Mouse (Mus musculus): ENCODE results near the gene Prss54.
A peak's percentile ranks its signal among the peaks of the same experiment; 100 is the strongest.

The Prss54 gene

DNA sequence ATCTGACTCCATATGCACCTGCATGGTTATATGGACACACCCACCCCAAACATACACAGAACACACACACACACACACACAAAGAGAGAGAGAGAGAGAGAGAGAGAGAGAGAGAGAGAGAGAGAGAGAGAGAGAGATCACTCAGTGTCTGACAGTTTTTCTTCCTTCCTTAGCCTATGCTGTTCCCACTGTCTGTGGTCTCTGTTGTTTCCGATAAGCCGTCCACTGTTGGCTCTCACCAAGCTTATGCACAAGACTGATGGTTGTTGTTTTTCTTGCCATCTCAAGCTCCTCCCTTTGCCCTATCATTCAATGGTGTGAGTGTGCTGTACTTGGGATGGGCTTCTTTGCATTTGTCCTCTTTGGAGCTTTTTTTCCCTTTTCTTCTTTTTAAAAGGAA, 20.2 kb downstream of the Prss54 start:
- DNase-seq (ENCODE audit: inconsistent age in 2 of 2, low spot score in 1 of 2): no peak

DNA sequence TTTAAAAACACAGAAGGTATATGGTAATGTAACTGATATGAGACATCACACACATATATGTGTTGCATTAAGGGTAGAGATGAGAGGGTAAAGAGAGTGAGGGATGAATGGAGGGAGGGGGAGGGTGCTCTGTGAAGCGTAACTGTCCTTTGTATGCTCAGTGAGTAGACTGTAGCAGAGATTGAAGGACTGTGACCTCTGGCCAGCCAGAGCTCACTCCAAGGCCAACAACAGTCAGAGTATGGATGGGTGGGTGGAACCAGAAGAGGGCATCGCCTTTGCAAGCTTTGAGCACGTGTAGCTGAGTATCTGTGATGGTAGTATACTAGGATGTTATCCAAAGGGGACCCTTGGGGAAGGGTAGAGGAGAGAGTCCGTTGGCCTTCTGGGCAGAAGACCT, 24.6 kb downstream of the Prss54 start:
- no peak for DNase-seq (ENCODE audit: inconsistent age in 2 of 2, low spot score in 1 of 2)

DNA sequence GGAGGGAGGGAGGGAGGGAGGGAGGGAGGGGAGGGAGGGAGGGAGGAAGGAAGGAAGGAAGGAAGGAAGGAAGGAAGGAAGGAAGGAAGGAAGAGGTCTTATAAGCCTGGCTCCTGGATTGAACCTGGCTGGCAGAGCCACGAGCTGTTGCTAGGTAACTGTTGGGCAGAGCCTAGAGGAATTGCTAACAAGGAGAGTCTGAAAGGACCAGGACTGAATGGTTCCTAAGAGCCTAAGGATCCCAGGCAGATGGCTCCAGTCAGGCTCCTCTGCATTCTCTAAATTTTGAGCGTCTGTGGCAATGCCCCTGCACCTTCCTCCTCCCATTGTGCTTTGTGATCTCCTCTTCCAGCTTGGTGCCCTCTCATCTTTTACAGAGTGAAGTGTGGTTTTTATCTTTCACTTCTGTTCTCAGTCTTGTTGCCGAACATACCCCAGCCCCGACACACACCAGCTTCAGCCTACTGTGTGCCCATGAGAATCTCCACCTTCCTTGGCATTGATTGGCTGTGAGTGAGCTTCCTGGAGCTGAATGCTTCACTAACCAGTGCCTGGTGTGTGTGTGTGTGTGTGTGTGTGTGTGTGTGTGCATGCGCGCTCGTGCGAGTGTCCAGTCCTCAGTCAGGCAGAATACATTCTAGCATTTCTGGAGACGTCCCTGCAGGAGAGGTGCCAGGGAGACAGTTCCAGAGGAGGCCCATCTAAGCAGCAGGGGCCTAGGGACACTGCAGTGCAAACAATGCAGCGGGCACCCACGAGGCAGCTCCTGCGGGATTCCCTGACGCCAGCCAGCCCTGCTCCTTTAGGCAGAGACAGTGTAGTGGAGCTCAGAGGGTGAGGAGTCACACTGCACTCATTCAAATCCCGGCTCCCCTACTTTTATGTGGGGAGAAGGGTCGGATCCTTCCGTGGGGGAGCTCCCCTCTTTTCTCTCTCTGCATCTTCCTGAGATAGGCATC, 26.0 kb downstream of the Prss54 start:
- no peak for DNase-seq (ENCODE audit: inconsistent age in 2 of 2, low spot score in 1 of 2)

DNA sequence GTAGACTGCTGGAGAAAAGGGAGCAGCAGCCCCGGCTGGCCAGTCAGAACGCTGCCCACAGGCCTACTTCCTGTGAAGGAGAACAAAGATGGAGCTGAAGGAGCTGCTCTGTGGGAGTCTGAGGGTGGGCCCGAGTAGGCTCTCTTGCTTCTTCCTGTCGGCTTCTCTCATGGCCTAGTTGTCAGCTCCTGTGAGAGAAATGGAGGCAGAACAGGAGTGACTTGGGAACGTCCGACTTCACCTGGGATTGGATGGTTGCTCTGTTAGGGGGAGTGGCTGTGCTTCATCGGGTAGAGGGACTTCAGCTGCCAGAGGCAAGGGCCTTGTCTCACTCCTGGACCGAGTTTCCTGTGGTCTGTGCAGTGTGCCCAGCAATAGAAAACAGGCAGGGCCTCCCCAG, 28.2 kb downstream of the Prss54 start:
- no peak for DNase-seq (ENCODE audit: inconsistent age in 2 of 2, low spot score in 1 of 2)

DNA sequence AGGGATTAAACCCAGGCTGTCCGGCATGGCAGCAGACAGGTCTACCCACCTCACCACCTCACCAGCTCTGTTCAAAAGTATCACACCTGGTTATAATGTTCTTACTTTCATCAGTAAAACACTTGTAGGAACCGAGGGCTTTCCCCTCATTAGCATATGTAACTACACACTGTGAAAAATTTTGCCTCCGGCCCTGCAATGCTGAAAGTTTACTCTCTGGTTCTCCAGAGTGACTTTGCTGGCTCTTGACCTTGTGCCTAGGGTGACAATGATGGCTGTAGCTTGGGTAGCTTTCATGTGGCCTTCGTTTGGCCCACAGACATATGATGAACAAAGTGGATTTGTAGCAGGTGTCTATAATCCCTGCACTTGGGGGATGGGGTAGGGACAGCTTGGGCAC, 29.2 kb downstream of the Prss54 start:
- no peak for DNase-seq (ENCODE audit: inconsistent age in 2 of 2, low spot score in 1 of 2)

DNA sequence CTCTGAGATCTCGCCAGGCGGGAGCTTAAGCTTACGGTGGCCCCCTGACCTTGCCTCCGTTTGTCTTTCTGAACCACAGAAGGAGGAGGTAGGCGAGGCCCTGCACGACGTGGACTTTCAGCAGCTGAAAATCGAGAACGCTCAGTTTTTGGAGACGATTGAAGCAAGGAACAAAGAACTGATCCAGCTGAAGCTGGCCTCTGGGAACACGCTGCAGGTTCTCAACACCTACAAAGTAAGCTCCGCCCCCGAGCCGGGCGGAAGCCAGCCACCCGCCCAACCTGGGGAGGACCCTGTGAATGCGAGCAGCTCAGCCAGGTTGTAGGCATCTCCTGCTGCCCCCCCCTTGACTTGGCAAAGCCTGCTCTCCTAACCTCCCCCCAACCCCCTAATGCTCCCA, 30.3 kb downstream of the Prss54 start:
- no peak for DNase-seq (ENCODE audit: inconsistent age in 2 of 2, low spot score in 1 of 2)

DNA sequence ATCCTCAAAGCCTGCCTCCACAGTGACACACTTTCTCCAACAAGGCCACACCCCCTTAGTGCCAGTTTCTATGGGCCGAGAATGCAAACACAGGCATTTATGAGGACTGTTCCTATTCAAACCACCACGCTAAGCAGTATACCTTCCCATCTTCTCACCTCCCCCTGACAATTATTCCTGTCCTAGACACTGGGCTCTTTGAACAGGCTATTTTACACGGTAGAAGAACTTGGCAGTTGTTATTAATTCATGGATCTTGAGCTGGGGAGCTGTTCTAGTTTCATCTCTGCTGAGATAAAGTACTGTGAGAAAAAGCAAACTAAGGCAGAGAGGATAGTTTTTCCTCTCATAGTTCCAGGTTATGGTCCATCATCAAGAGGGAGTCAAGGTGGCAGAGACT, 33.1 kb downstream of the Prss54 start:
- no peak for DNase-seq (ENCODE audit: inconsistent age in 2 of 2, low spot score in 1 of 2)

DNA sequence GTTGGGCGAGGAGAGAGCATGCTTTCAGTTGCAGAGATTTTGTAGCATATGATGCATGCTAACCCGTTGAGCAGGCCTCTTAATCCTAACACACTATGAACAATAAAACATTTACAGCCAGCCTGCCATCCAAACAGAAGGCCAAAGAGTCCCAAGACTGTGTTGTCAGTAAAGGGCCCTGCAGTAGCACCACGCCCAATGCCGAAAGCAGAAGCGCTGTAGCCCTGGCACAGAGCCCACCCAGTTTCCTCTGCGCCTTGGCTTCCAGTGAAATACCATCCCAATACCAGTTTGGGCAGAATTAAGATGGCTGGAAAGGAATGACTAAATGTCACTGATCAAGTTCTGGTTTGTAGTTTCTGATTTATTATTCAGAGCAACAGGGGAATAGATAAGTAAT, 33.9 kb downstream of the Prss54 start:
- no peak for DNase-seq (ENCODE audit: inconsistent age in 2 of 2, low spot score in 1 of 2)

DNA sequence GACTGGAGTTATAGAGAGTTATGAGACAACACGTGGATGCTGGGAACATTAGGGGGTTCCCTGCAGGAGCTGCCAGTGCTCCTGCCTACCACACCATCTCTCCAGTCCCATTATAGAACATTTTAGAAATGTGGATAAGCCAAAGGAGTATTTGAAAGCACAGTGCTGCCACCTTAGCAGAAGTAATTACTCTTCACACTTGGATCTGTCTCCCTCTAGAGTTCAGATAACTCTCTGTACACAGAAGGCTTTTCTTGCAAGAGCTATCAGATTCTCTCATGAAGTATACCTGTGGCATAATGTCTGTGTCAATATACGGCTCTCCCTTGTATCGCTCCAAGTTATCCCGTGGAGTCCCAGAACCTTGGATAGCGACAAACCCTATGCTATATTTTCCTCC, 36.7 kb downstream of the Prss54 start:
- no peak for DNase-seq (ENCODE audit: inconsistent age in 2 of 2, low spot score in 1 of 2)

DNA sequence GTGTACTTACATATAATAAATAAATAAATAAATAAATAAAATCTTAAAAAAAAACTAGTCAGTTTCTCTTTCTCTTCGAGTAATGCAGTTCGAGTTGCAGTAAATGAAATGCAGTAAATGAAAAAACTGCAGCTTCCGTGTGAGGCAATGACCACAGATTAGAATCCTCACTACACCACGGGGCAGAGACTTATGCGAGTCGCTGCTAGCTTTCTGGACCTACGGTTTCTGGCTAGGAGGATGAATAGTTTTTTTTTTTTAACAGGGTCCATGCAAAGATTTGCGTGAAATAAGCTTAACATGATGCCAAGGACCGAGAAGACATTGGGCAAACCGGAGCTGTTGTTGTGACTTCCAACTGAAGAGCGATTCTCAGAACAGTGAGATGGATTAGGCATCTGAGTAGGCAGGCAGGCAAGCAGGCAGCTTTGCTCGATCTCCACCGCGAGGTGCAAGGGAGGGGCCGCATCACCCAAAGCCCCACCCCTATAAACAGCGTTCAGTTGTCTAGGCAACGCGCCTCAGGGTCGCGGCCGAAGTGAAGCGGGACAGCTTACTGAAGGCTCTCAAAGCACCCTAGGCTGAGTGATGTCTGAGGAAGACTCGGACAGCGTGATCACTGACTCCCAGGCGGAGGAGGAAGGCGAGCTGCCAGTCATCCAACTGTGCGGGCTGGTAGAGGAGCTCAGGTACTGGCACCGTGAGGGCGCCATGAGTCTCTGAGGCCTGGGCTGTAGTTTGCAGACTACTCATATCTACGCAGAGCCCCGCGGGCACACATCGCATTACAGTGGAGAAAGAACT, 42.4 kb downstream of the Prss54 start, which contains the start of gene Ccdc113:
TSS of gene Ccdc113 (plus strand) at position 502 of the 804 bp plus-strand sequence.
- DNase-seq (ENCODE audit: inconsistent age in 2 of 2, low spot score in 1 of 2): peak; percentile 77 to 92

DNA sequence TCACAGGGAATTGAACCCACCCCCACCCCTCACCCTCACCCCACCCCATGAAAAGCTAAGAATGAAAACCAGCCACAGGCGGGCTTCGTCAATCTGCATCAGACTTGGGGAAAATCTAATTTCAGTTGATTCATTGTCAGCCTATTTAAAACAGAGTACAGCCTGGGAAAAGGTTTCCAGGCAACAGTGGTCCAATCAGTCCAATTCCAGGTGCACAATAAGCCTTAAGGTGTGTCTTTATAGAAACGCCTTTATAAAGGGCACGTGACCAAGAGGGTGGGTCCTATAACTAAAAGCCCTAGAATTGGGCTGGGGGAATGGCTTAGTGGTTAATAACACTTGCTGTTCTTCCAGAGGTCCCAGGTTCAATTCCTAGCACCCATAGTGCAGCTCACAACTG, 43.9 kb downstream of the Prss54 start:
- DNase-seq (ENCODE audit: inconsistent age in 2 of 2, low spot score in 1 of 2): no peak

DNA sequence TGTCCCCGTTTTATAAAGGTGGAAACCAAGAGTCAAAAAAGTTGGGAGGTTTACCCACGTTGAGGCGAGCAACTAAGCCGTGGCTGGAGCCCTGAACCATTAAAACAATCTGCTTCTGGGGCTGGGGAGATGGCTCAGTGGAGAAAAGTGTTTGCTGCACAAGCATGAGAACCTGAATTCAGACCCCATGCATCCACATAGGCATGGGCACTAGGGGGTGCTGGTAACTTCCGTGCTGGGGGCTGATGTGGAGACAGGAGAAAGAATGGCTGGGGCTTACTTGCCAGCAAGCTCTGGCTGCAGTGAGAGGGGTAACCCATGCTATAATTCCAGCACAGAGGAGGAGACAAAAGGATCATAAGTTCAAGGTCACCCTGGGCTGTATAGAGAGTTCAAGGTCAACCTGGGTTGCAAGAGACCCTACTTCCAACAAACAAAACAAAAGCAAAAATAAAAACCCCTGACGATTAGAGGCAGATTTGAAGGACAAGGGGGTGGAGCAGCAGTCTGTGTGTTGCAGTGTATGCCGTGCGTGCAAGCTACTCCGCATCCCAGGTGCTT, 47.3 kb downstream of the Prss54 start:
- DNase-seq (ENCODE audit: inconsistent age in 2 of 2, low spot score in 1 of 2): peak in 1 of 2 experiments; percentile 39

DNA sequence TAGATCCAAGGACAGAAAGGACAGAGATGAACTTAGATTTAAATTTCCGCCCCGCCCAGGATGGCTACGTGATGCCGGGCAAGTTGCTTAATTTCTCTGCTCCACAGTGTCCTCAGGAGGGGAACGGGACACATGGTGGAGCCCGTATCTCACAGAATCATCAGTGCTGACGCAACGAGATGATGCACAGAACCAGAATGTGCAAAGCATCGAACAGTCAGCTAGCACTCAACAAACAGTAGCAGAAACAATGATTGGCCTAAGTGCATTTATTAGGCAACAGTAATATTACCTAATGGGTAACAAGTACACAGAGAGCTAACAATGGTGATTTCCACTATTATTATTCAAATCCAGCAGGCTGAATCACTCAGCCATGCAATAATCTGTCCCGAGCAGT, 47.9 kb downstream of the Prss54 start:
- DNase-seq (ENCODE audit: inconsistent age in 2 of 2, low spot score in 1 of 2): no peak

DNA sequence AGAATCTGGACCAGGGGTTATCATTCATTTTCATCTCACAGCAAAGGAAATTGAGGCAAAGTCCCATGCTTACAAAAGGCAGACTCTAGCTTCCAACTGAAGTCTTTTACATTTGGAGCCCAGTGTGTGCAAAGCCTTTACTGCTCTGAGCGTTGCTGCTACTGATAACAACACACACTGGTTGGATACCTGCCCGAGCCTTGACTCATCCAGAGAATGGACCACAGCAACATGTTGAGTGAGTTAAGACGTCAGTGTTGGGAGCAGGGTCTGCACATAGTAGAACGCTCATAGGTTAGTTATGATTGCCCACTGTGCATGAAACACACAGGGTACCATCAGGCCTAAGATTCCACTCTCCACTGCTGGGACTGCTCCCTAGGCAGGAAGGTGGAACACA, 52.1 kb downstream of the Prss54 start:
- no peak for DNase-seq (ENCODE audit: inconsistent age in 2 of 2, low spot score in 1 of 2)

DNA sequence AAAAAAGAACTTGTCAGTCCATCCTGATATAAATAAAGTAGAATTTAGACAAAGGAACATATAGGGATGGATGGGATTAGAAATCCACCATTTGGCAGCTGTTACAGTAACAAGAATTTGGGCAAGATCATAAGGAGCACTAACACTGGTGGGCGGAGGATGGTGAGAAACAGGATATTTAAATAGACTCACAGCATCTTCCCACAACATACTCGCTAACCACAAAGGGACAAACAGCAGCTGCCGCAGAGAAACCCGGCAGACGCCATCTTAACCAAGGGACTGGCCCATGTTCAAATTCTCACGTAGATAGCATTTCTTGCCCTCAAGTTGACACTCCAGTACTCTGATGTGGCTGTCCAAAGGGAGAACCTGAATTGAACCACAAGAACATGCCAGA, 59.2 kb downstream of the Prss54 start:
- no peak for DNase-seq (ENCODE audit: inconsistent age in 2 of 2, low spot score in 1 of 2)

DNA sequence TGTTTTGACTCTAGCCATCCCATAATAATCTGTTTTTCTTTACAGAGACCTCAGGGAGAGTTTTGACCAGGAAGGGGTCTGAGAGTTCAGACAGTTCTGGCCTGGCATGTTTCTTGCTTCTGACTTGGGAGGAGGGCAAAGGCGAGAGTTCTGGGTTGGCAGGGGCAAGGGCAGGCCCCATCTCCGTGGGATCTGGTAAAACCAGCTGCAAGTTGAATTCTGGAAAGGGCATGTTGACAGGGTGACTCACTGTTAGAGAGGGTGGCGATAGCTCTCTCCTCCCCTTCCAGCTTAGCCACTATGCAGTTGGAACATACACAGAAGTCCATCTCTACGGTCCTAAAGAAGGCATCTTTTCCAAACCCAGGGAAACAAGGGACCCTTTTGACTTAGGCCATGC, 62.9 kb downstream of the Prss54 start:
- peak; percentile 52 to 77 for DNase-seq (ENCODE audit: inconsistent age in 2 of 2, low spot score in 1 of 2)

DNA sequence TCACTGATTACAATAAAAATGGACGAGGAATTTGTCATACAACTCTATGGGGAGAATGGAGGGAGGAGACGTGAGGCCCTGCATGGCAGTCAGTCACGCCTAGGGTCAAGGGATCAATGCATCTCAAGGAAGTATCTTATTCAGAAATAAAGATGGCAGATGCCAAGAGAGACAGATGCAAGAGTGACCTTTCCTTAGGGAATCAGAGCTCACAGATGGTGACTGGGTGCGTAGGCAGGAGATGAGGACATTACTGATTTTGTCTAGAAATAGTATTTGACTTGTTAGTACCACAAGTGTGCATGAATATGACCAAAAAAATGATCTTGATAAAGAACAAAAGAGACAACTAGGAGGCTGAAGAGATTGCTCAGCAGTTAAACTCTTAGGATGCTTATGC, 63.9 kb downstream of the Prss54 start:
- DNase-seq (ENCODE audit: inconsistent age in 2 of 2, low spot score in 1 of 2): peak in 1 of 2 experiments; percentile 29

Measured in adrenal gland, adult (tissue).